Mouse (Mus musculus) kidney, adult 11 months (tissue): ENCODE measurements around the gene Gm3187.
"Not testable (repeated sequence)": the region's sequence is repeated elsewhere in the genome, so short reads cannot be mapped to it uniquely, and the experiment has no call there.

ENCODE experiments used
- DNase-seq: peaks from one replicate; pipeline ENCODE4 v3.0.0; 2022

Gene Gm3187

DNA sequence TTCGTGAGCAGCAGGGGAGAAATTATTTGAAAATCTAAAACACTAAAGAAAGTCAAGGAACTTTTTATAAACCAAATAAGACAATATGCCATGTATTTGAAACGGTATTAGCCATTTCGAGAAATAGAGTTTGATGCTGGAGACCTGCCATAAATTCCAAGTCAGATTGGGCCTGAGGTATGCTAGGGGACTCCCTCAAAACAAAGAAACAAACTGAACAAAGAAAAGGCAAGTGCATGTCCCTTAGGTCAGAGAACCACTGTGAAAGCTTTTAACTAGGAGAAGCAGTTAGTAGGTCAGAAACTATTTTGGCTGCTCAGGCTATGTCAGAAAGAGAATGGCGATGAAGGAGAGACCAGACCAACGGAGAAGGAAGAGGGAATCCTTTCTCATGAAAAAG, at the start of gene Gm3187:
Gene Gm3187 (plus strand): TSS at position 301 of the 400 bp plus-strand sequence.
- not testable (repeated sequence) for DNase-seq

DNA sequence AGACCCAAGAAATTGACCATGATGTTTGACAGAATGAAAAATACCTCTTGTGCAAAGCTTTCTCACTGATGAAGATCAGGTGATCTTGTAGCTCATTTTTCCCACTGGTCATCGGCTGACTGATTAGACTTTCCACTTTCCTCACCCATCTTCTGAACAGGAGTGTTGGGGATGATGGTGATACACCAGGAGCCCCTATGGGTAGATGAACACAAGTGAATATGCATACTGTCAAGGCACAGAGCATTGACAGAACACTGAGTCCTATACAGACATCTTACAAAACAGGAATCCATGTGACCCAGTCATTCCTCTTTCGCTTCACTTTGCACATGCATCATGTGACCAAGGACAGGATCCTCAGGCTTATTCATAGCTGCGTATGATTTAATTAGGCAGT, 28.6 kb upstream of the Gm3187 start, which contains the start of gene Gm3194:
Gene Gm3194 (minus strand): TSS at position 101 of the 400 bp plus-strand sequence.
- not testable (repeated sequence) for DNase-seq

DNA sequence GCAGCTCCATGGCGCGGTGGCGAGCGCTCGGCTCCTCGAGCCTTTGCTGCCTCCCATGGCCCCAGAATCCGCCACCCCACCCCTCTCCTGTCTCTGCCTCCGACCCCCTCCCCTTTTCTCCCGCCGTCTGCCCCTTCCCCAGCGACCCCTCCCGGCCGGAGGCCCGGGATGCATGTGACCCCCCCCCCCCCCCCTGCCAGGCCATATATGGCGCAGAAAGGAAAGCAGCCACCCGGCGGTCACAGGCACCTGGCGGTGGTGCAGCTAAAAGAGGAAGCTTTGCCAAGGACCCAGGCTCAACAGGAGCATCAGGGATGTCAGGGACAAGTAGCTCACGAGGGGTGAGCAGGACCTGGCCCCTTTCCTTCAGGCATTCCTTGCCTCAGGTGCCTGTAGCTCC, 23.5 kb upstream of the Gm3187 start:
- not testable (repeated sequence) for DNase-seq

DNA sequence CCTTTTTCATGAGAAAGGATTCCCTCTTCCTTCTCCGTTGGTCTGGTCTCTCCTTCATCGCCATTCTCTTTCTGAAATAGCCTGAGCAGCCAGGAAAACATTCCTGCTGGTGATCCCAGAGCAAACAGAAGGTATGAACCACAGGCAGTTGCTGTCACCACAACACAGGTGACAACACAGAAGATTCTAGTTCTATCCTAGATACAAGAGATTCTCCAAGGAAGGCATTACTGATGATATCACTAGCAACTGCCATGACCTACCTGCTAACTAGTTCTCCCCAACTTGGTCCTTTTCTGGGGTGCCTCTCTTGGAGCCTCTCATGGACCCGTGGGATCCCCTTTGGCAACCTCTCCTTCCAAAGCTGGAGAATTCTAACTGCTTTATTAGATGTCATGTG, 6.3 kb upstream of the Gm3187 start, which contains the start of gene Gm8246:
Gene Gm8246 (minus strand): TSS at position 101 of the 400 bp plus-strand sequence.
- DNase-seq, result not testable (repeated sequence)

DNA sequence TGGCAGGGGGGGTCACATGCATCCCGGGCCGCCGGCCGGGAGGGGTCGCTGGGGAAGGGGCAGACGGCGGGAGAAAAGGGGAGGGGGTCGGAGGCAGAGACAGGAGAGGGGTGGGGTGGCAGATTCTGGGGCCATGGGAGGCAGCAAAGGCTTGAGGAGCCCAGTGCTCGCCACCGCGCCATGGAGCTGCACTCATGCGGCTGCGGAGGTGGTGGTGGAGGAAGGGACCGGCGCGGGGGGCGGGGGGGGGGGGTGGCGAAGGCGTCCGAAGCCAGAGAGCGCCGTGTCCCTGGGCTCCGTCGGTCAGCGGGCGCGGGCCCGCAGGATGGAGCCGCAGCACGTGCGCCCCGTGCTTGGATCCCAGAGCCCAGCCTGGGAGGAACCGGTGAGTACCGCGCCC, 17.4 kb downstream of the Gm3187 start, which contains the start of gene Gm3488:
Gene Gm3488 (plus strand): TSS at position 301 of the 400 bp plus-strand sequence.
- DNase-seq, result not testable (repeated sequence)

DNA sequence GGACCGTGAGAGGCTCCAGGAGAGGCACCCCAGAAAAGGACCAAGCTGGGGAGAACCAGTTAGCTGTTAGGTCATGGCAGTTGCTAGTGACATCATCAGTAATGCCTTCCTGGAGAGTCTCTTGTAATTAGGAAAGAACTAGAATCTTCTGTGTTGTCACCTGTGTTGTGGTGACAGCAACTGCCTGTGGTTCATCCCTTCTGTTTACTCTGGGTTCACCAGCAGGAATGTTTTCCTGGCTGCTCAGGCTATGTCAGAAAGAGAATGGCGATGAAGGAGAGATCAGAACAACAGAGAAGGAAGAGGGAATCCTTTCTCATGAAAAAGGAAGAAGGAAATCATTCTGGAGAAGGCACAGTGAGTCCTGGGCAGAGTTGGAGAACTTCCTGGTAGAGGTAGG, 54.2 kb downstream of the Gm3187 start, which contains the start of gene Gm3532:
Gene Gm3532 (plus strand): TSS at position 301 of the 400 bp plus-strand sequence.
- not testable (repeated sequence) for DNase-seq
